Mouse (Mus musculus): Measurements from ENCODE around the gene Exd2.

GRCm38 (mm10) chr12:80444525-80445109 lies 18.3 kb upstream of the Exd2 start:
- TF ChIP-seq CTCF (IDR thresholded peaks at IDR 0.05; ENCODE audit: borderline replicate concordance, extremely low read depth, insufficient read depth, insufficient read length) (no peak), POLR2A (IDR thresholded peaks at IDR 0.05; ENCODE audit: borderline replicate concordance, extremely low read depth, insufficient read depth, insufficient read length, poor library complexity, severe bottlenecking) (no peak)

Measured in brain, embryonic 14.5 days (tissue).